Mouse (Mus musculus) limb, embryonic 11.5 days (tissue): Measurements from ENCODE around the gene Wdr86. TPM values are rescaled to one million over a fixed set of nuclear protein-coding genes. Genes with fewer than 3 reads are reported as not detected.

ENCODE experiments used
- ATAC-seq: fragments of 200-750 bp; cut with Nextera tagmentation; 2 replicates; pipeline ENCODE4 v1.8.0; 2017; ENCODE audit warnings: low read depth; ENCODE audit not compliant: insufficient number of reproducible peaks, low FRiP score, low TSS enrichment
- DNase-seq: peaks from one replicate; pipeline ENCODE4 v3.0.0-alpha.2; 2015; ENCODE audit warnings: low spot score
- H3K27ac ChIP-seq: fragments of 300-500 bp; sonication (generic); replicated peaks from 2 replicates; pipeline ENCODE4 v1.5.1; 2014; ENCODE audit warnings: low read depth, mild to moderate bottlenecking, low read length
- H3K27me3 ChIP-seq: fragments of 300-500 bp; sonication (generic); 2 replicates; pipeline ENCODE4 v1.6.1; 2014; ENCODE audit warnings: mild to moderate bottlenecking, low read length, mixed read lengths; ENCODE audit not compliant: control insufficient read depth, insufficient read depth
- H3K36me3 ChIP-seq: fragments of 300-500 bp; sonication (generic); 2 replicates; pipeline ENCODE4 v1.6.1; 2014; ENCODE audit warnings: mild to moderate bottlenecking, low read length, moderate library complexity, mixed read lengths; ENCODE audit not compliant: control insufficient read depth, insufficient read depth
- H3K4me1 ChIP-seq: fragments of 300-500 bp; sonication (generic); 2 replicates; pipeline ENCODE4 v1.6.1; 2014; ENCODE audit warnings: low read length, mixed read lengths; ENCODE audit not compliant: control insufficient read depth, insufficient read depth
- H3K4me2 ChIP-seq: fragments of 300-500 bp; sonication (generic); 2 replicates; pipeline ENCODE4 v1.6.1; 2014; ENCODE audit warnings: low read depth, mild to moderate bottlenecking, moderate library complexity; ENCODE audit not compliant: severe bottlenecking
- H3K4me3 ChIP-seq: fragments of 300-500 bp; sonication (generic); 2 replicates; pipeline ENCODE4 v1.5.1; 2014; ENCODE audit warnings: low read depth, low read length
- H3K9ac ChIP-seq: fragments of 300-500 bp; sonication (generic); 2 replicates; pipeline ENCODE4 v1.6.1; 2014; ENCODE audit warnings: mild to moderate bottlenecking, low read length
- H3K9me3 ChIP-seq: fragments of 300-500 bp; sonication (generic); 2 replicates; pipeline ENCODE4 v1.6.1; 2016; ENCODE audit warnings: low read length; ENCODE audit not compliant: control insufficient read depth
- WGBS: fragments of 180-500 bp; shearing (Covaris S2); extraction: QIAGEN DNeasy Blood & Tissue Kit; methylation state at CpG from one replicate; pipeline ENCODE4 v1.1.7; 2014; 5-methylcytosine and 5-hydroxymethylcytosine counted together
- polyA plus RNA-seq: library from polyadenylated mRNA; unstranded; fragments of >200 nt; fragmentation: Nextera tagmentation; extraction: Ambion mirVana; gene quantifications from 2 replicates; pipeline ENCODE4 v1.2.1, GENCODE M21; 2014

Gene Wdr86
- polyA plus RNA-seq, 1 experiment from 2014 or later: 40.7 TPM

GRCm38 (mm10) chr5:24685366-24686093, 45.0 kb downstream of the Wdr86 start, which contains the start of gene Nub1:
Nub1 (plus strand) TSS chr5:24685532.
- Histone ChIP-seq H3K27ac (peak within 1 kb of the TSS; percentile 80), H3K4me2 (peak within 1 kb of the TSS; percentile 55)

GRCm38 (mm10) chr5:24684578-24685365, 45.8 kb downstream of the Wdr86 start:
- Histone ChIP-seq H3K9ac (peak overlapping the region; percentile 61), H3K27ac (peak overlapping the region; percentile 80), H3K36me3 (peaks cover 4% of the 10 kb centered on the region; the same call in 1 of the 2 replicates), H3K4me3 (peak overlapping the region; percentile 25), H3K4me1 (no peaks in the 10 kb centered on the region), H3K4me2 (peak overlapping the region; percentile 52), H3K27me3 (no peaks in the 10 kb centered on the region), H3K9me3 (no peaks in the 10 kb centered on the region)
- DNase-seq (peak; percentile 44), ATAC-seq (peak; percentile 48; the same call in 1 of the 2 replicates)
- 28% methylated on average over 16 of the region's 16 CpGs for WGBS

More at GRCm38 (mm10) chr5:24685366-24686093, 45.0 kb downstream of the Wdr86 start, which contains the start of gene Nub1:
- H3K9ac ChIP-seq: peak within 1 kb of the TSS; percentile 61
- peaks cover 6% of the 10 kb centered on the region; the same call in 1 of the 2 replicates for H3K36me3 ChIP-seq
- no peaks in the 10 kb centered on the region for H3K4me1 ChIP-seq
- DNase-seq (peak; percentile 99), ATAC-seq (peak; percentile 97)
- no peaks in the 10 kb centered on the region for H3K9me3 ChIP-seq
- 0% methylated on average over 53 of the region's 53 CpGs for WGBS
- peak within 1 kb of the TSS; percentile 56 for H3K4me3 ChIP-seq
- no peaks in the 10 kb centered on the region for H3K27me3 ChIP-seq

- Histone ChIP-seq H3K27ac (no peak overlapping the region), H3K4me1 (no peaks in the 10 kb centered on the region), H3K4me3 (no peak overlapping the region), H3K9me3 (no peaks in the 10 kb centered on the region), H3K27me3 (no peaks in the 10 kb centered on the region), H3K4me2 (no peak overlapping the region), H3K9ac (no peak overlapping the region), H3K36me3 (no peaks in the 10 kb centered on the region)
- WGBS: 69% methylated on average over 1 of the region's 1 CpGs
- DNase-seq (no peak), ATAC-seq (no peak)
These were observed 49.1 kb downstream of the Wdr86 start for GRCm38 (mm10) chr5:24681436-24681835.

GRCm38 (mm10) chr5:24674238-24674637, 56.3 kb downstream of the Wdr86 start:
- no peaks in the 10 kb centered on the region for H3K4me1 ChIP-seq
- H3K4me3 ChIP-seq: no peak overlapping the region
- no peaks in the 10 kb centered on the region for H3K9me3 ChIP-seq
- H3K9ac ChIP-seq: no peak overlapping the region
- no peak overlapping the region for H3K27ac ChIP-seq
- H3K4me2 ChIP-seq: no peak overlapping the region
- DNase-seq (peak; percentile 86), ATAC-seq (no peak)
- 33% methylated on average over 4 of the region's 4 CpGs for WGBS
- H3K36me3 ChIP-seq: no peaks in the 10 kb centered on the region
- no peaks in the 10 kb centered on the region for H3K27me3 ChIP-seq

Other genes starting within 250 kb of the Wdr86 start
- gene Gbx1, start 203.5 kb downstream of the Wdr86 start, polyA plus RNA-seq: 0.04 TPM in 1 of 2 replicates, not detected in the other
- 0.40 and 0.81 TPM in 2 replicates for gene Asb10, start 189.7 kb downstream of the Wdr86 start, polyA plus RNA-seq
- gene 4931409K22Rik, start 173.9 kb downstream of the Wdr86 start, polyA plus RNA-seq: not detected in 2 replicates
- 149 and 155 TPM in 2 replicates for gene Abcf2, start 153.3 kb downstream of the Wdr86 start, polyA plus RNA-seq
- 8.1 and 9.0 TPM in 2 replicates for gene Chpf2, start 144.0 kb downstream of the Wdr86 start, polyA plus RNA-seq
- 44.2 and 44.7 TPM in 2 replicates for gene Smarcd3, start 106.3 kb downstream of the Wdr86 start, polyA plus RNA-seq
- gene Nub1, start 45.2 kb downstream of the Wdr86 start, polyA plus RNA-seq: 31.8 and 32.2 TPM in 2 replicates
- 0.77 TPM in 1 of 2 replicates, not detected in the other for gene Crygn, start 27.3 kb upstream of the Wdr86 start, polyA plus RNA-seq
- 189 and 200 TPM in 2 replicates for gene Rheb, start 111.9 kb upstream of the Wdr86 start, polyA plus RNA-seq